Mouse (Mus musculus) forebrain, embryonic 14.5 days (tissue): ENCODE measurements around the gene Adamtsl2. TPM values are rescaled to one million over a fixed set of nuclear protein-coding genes. Genes with fewer than 3 reads are reported as not detected.

Experiments used
- ATAC-seq: fragments of 200-750 bp; cut with Nextera tagmentation; 2 replicates; pipeline ENCODE4 v1.8.0; 2017; ENCODE audit warnings: mild to moderate bottlenecking, moderate library complexity
- DNase-seq: peaks from one replicate; pipeline ENCODE4 v3.0.0-alpha.2; 2015; ENCODE audit warnings: low spot score
- H3K27ac ChIP-seq: fragments of 300-500 bp; sonication (generic); 2 replicates; pipeline ENCODE4 v1.5.1; 2014; ENCODE audit warnings: low read depth, mild to moderate bottlenecking, control low read depth, low read length, moderate library complexity
- H3K27me3 ChIP-seq: fragments of 300-500 bp; sonication (generic); replicated peaks from 2 replicates; pipeline ENCODE4 v1.6.1; 2014; ENCODE audit warnings: low read length, control low read depth, mixed read lengths; ENCODE audit not compliant: control insufficient read depth, insufficient read depth
- H3K36me3 ChIP-seq: fragments of 300-500 bp; sonication (generic); 2 replicates; pipeline ENCODE4 v1.6.1; 2014; ENCODE audit warnings: low read length, control low read depth; ENCODE audit not compliant: control insufficient read depth, insufficient read depth
- H3K4me1 ChIP-seq: fragments of 300-500 bp; sonication (generic); 2 replicates; pipeline ENCODE4 v1.6.1; 2014; ENCODE audit warnings: antibody characterized with exemption, low read length, control low read depth; ENCODE audit not compliant: control insufficient read depth, insufficient read depth
- H3K4me2 ChIP-seq: fragments of 300-500 bp; sonication (generic); 2 replicates; pipeline ENCODE4 v1.6.1; 2014; ENCODE audit warnings: mild to moderate bottlenecking, control low read depth, low read length
- H3K4me3 ChIP-seq: fragments of 300-500 bp; sonication (generic); 2 replicates; pipeline ENCODE4 v1.5.1; 2014; ENCODE audit warnings: low read depth, low read length, control low read depth
- H3K9ac ChIP-seq: fragments of 300-500 bp; sonication (generic); 2 replicates; pipeline ENCODE4 v1.6.1; 2014; ENCODE audit warnings: mild to moderate bottlenecking, low read length, control low read depth, moderate library complexity
- H3K9me3 ChIP-seq: fragments of 300-500 bp; sonication (generic); replicated peaks from 2 replicates; pipeline ENCODE4 v1.6.1; 2016; ENCODE audit warnings: low read length, control low read depth, mixed read lengths; ENCODE audit not compliant: control insufficient read depth
- WGBS: fragments of 180-500 bp; shearing (Covaris S2); extraction: QIAGEN DNeasy Blood & Tissue Kit; methylation state at CpG from one replicate; pipeline ENCODE4 v1.1.7; 2014; 5-methylcytosine and 5-hydroxymethylcytosine counted together
- polyA plus RNA-seq: library from polyadenylated mRNA; unstranded; fragments of >200 nt; fragmentation: Nextera tagmentation; extraction: Ambion mirVana; gene quantifications from 2 replicates; pipeline ENCODE4 v1.2.1, GENCODE M21; 2014

The Adamtsl2 gene
- polyA plus RNA-seq, 1 experiment from 2014 or later, result 10.4 TPM

- Histone ChIP-seq H3K9ac (no peak overlapping the region), H3K4me1 (no peaks in the 10 kb centered on the region), H3K36me3 (no peaks in the 10 kb centered on the region), H3K4me3 (no peak overlapping the region), H3K4me2 (no peak overlapping the region), H3K9me3 (no peaks in the 10 kb centered on the region), H3K27ac (no peak overlapping the region), H3K27me3 (no peaks in the 10 kb centered on the region)
- DNase-seq, result no peak
- 87% methylated on average over 3 of the region's 3 CpGs for WGBS
- ATAC-seq, result no peak
These were observed 34.5 kb upstream of the Adamtsl2 start for GRCm38 (mm10) chr2:27044641-27045040.

- no peak overlapping the region for H3K4me3 ChIP-seq
- H3K9me3 ChIP-seq, result no peaks in the 10 kb centered on the region
- WGBS, result 68% methylated on average over 8 of the region's 8 CpGs
- no peak overlapping the region for H3K4me2 ChIP-seq
- no peaks in the 10 kb centered on the region for H3K4me1 ChIP-seq
- H3K9ac ChIP-seq, result no peak overlapping the region
- DNase-seq (no peak), ATAC-seq (no peak)
- H3K27me3 ChIP-seq, result no peaks in the 10 kb centered on the region
- no peaks in the 10 kb centered on the region for H3K36me3 ChIP-seq
- no peak overlapping the region for H3K27ac ChIP-seq
These were observed 33.0 kb upstream of the Adamtsl2 start for GRCm38 (mm10) chr2:27045979-27046770.

GRCm38 (mm10) chr2:27049408-27049807, 29.8 kb upstream of the Adamtsl2 start:
- H3K9ac ChIP-seq, result no peak overlapping the region
- no peaks in the 10 kb centered on the region for H3K9me3 ChIP-seq
- no peak overlapping the region for H3K27ac ChIP-seq
- WGBS, result 38% methylated on average over 6 of the region's 6 CpGs
- DNase-seq (no peak), ATAC-seq (no peak)
- H3K4me2 ChIP-seq, result no peak overlapping the region
- no peaks in the 10 kb centered on the region for H3K36me3 ChIP-seq
- H3K4me3 ChIP-seq, result no peak overlapping the region
- no peaks in the 10 kb centered on the region for H3K4me1 ChIP-seq
- no peaks in the 10 kb centered on the region for H3K27me3 ChIP-seq

GRCm38 (mm10) chr2:27058251-27058650, 20.9 kb upstream of the Adamtsl2 start:
- Histone ChIP-seq H3K27ac (no peak overlapping the region), H3K36me3 (no peaks in the 10 kb centered on the region), H3K9me3 (no peaks in the 10 kb centered on the region), H3K27me3 (no peaks in the 10 kb centered on the region), H3K4me2 (no peak overlapping the region), H3K9ac (no peak overlapping the region), H3K4me1 (no peaks in the 10 kb centered on the region), H3K4me3 (no peak overlapping the region)
- ATAC-seq (no peak), DNase-seq (no peak)
- 61% methylated on average over 4 of the region's 4 CpGs for WGBS

GRCm38 (mm10) chr2:27058751-27059150, 20.4 kb upstream of the Adamtsl2 start:
- Histone ChIP-seq H3K27me3 (no peaks in the 10 kb centered on the region), H3K4me2 (no peak overlapping the region)
- WGBS, result 49% methylated on average over 12 of the region's 12 CpGs

GRCm38 (mm10) chr2:27059187-27059586, 20.0 kb upstream of the Adamtsl2 start:
- Histone ChIP-seq H3K4me2 (no peak overlapping the region), H3K27ac (no peak overlapping the region), H3K9ac (no peak overlapping the region), H3K4me1 (no peaks in the 10 kb centered on the region), H3K4me3 (no peak overlapping the region), H3K9me3 (no peaks in the 10 kb centered on the region), H3K36me3 (no peaks in the 10 kb centered on the region), H3K27me3 (no peaks in the 10 kb centered on the region)
- ATAC-seq (no peak), DNase-seq (no peak)
- 88% methylated on average over 9 of the region's 9 CpGs for WGBS

More at GRCm38 (mm10) chr2:27058751-27059150, 20.4 kb upstream of the Adamtsl2 start:
- Histone ChIP-seq H3K9ac (no peak overlapping the region), H3K27ac (no peak overlapping the region), H3K4me1 (no peaks in the 10 kb centered on the region), H3K36me3 (no peaks in the 10 kb centered on the region), H3K9me3 (no peaks in the 10 kb centered on the region), H3K4me3 (no peak overlapping the region)
- DNase-seq, result no peak
- ATAC-seq, result no peak

- ATAC-seq (no peak), DNase-seq (no peak)
- H3K4me1 ChIP-seq, result 0 out of 2 replicates have a peak, but pooled peaks cover 3% of the 10 kb centered on the region
These were observed 12.1 kb upstream of the Adamtsl2 start for GRCm38 (mm10) chr2:27067124-27067523.

GRCm38 (mm10) chr2:27067996-27068395, 11.2 kb upstream of the Adamtsl2 start:
- H3K36me3 ChIP-seq, result no peaks in the 10 kb centered on the region
- no peaks in the 10 kb centered on the region for H3K9me3 ChIP-seq
- no peak overlapping the region for H3K27ac ChIP-seq
- no peak overlapping the region for H3K4me3 ChIP-seq
- ATAC-seq, result no peak
- WGBS, result 39% methylated on average over 2 of the region's 2 CpGs
- DNase-seq, result no peak
- H3K27me3 ChIP-seq, result no peaks in the 10 kb centered on the region
- H3K4me1 ChIP-seq, result 0 out of 2 replicates have a peak, but pooled peaks cover 3% of the 10 kb centered on the region
- H3K4me2 ChIP-seq, result no peak overlapping the region
- H3K9ac ChIP-seq, result no peak overlapping the region

More at GRCm38 (mm10) chr2:27067124-27067523, 12.1 kb upstream of the Adamtsl2 start:
- H3K27me3 ChIP-seq, result no peaks in the 10 kb centered on the region
- no peak overlapping the region for H3K9ac ChIP-seq
- no peaks in the 10 kb centered on the region for H3K9me3 ChIP-seq
- H3K27ac ChIP-seq, result no peak overlapping the region
- H3K36me3 ChIP-seq, result no peaks in the 10 kb centered on the region
- no peak overlapping the region for H3K4me3 ChIP-seq
- 78% methylated on average over 2 of the region's 2 CpGs for WGBS
- H3K4me2 ChIP-seq, result no peak overlapping the region

- no peak overlapping the region for H3K27ac ChIP-seq
- no peaks in the 10 kb centered on the region for H3K9me3 ChIP-seq
- no peak overlapping the region for H3K4me2 ChIP-seq
- DNase-seq (no peak), ATAC-seq (no peak)
- no peak overlapping the region for H3K4me3 ChIP-seq
- no peaks in the 10 kb centered on the region for H3K36me3 ChIP-seq
- H3K4me1 ChIP-seq, result 0 out of 2 replicates have a peak, but pooled peaks cover 3% of the 10 kb centered on the region
- H3K9ac ChIP-seq, result no peak overlapping the region
- WGBS, result 75% methylated on average over 3 of the region's 3 CpGs
- H3K27me3 ChIP-seq, result no peaks in the 10 kb centered on the region
These were observed 9.5 kb upstream of the Adamtsl2 start for GRCm38 (mm10) chr2:27069646-27070045.
